Mouse (Mus musculus) stomach, embryonic 16.5 days (tissue): ENCODE results near the gene Sorl1. TPM values are rescaled to one million over a fixed set of nuclear protein-coding genes. Genes with fewer than 3 reads are reported as not detected.

Source experiments
- ATAC-seq: fragments of 200-750 bp; cut with Nextera tagmentation; 2 replicates; pipeline ENCODE4 v1.8.0; 2017; ENCODE audit warnings: moderate number of reproducible peaks, moderate TSS enrichment; ENCODE audit not compliant: insufficient read depth, low FRiP score
- H3K27ac ChIP-seq: fragments of 300-500 bp; sonication (generic); 2 replicates; pipeline ENCODE4 v1.5.1; 2014; ENCODE audit warnings: low read length
- H3K27me3 ChIP-seq: fragments of 300-500 bp; sonication (generic); 2 replicates; pipeline ENCODE4 v1.6.1; 2014; ENCODE audit warnings: low read length, control low read depth, mixed read lengths; ENCODE audit not compliant: control insufficient read depth, insufficient read depth
- H3K36me3 ChIP-seq: fragments of 300-500 bp; sonication (generic); 2 replicates; pipeline ENCODE4 v1.6.1; 2014; ENCODE audit warnings: low read length; ENCODE audit not compliant: control insufficient read depth, insufficient read depth
- H3K4me1 ChIP-seq: fragments of 300-500 bp; sonication (generic); 2 replicates; pipeline ENCODE4 v1.6.1; 2014; ENCODE audit warnings: low read length, control low read depth, mixed read lengths; ENCODE audit not compliant: control insufficient read depth, insufficient read depth
- H3K4me2 ChIP-seq: fragments of 300-500 bp; sonication (generic); 2 replicates; pipeline ENCODE4 v1.6.1; 2014; ENCODE audit warnings: low read depth, low read length, mixed read lengths
- H3K4me3 ChIP-seq: fragments of 300-500 bp; sonication (generic); replicated peaks from 2 replicates; pipeline ENCODE4 v1.5.1; 2014; ENCODE audit warnings: mild to moderate bottlenecking, low read length
- H3K9ac ChIP-seq: fragments of 300-500 bp; sonication (generic); 2 replicates; pipeline ENCODE4 v1.6.1; 2014; ENCODE audit warnings: low read length
- H3K9me3 ChIP-seq: fragments of 300-500 bp; sonication (generic); replicated peaks from 2 replicates; pipeline ENCODE4 v1.6.1; 2016; ENCODE audit warnings: low read length, control low read depth; ENCODE audit not compliant: control insufficient read depth
- WGBS: fragments of 180-500 bp; shearing (Covaris S2); extraction: QIAGEN DNeasy Blood & Tissue Kit; methylation state at CpG from one replicate; pipeline ENCODE4 v1.1.7; 2014; 5-methylcytosine and 5-hydroxymethylcytosine counted together
- polyA plus RNA-seq: library from polyadenylated mRNA; unstranded; fragments of >200 nt; fragmentation: Nextera tagmentation; extraction: Ambion mirVana; gene quantifications from 2 replicates; pipeline ENCODE4 v1.2.1, GENCODE M21; 2015

Sorl1 gene
- polyA plus RNA-seq, 1 experiment from 2014 or later = 12.9 TPM

GRCm38 (mm10) chr9:41938449-41938848 is 185.6 kb downstream of the Sorl1 start:
- Histone ChIP-seq H3K36me3 (no peaks in the 10 kb centered on the region), H3K27ac (peak overlapping the region; percentile 63), H3K9ac (no peak overlapping the region)

GRCm38 (mm10) chr9:41937967-41938348 is 186.1 kb downstream of the Sorl1 start:
- Histone ChIP-seq H3K4me1 (peaks cover 29% of the 10 kb centered on the region), H3K27me3 (no peaks in the 10 kb centered on the region), H3K9me3 (no peaks in the 10 kb centered on the region), H3K27ac (peak overlapping the region; percentile 63), H3K9ac (no peak overlapping the region), H3K4me2 (no peak overlapping the region), H3K36me3 (no peaks in the 10 kb centered on the region), H3K4me3 (no peak overlapping the region)
- ATAC-seq = no peak
- WGBS = 13% methylated on average over 3 of the region's 3 CpGs

More at GRCm38 (mm10) chr9:41938449-41938848, 185.6 kb downstream of the Sorl1 start:
- Histone ChIP-seq H3K4me1 (peaks cover 29% of the 10 kb centered on the region), H3K4me3 (no peak overlapping the region), H3K4me2 (no peak overlapping the region), H3K9me3 (no peaks in the 10 kb centered on the region), H3K27me3 (no peaks in the 10 kb centered on the region)
- 37% methylated on average over 8 of the region's 8 CpGs for WGBS
- ATAC-seq = no peak

GRCm38 (mm10) chr9:41937341-41937966 is 186.6 kb downstream of the Sorl1 start:
- H3K4me3 ChIP-seq = no peak overlapping the region
- WGBS = 53% methylated on average over 8 of the region's 8 CpGs
- no peak overlapping the region for H3K4me2 ChIP-seq
- H3K27ac ChIP-seq = peak overlapping the region; percentile 63
- H3K4me1 ChIP-seq = peaks cover 29% of the 10 kb centered on the region
- H3K9me3 ChIP-seq = no peaks in the 10 kb centered on the region
- H3K27me3 ChIP-seq = no peaks in the 10 kb centered on the region
- no peak overlapping the region for H3K9ac ChIP-seq
- ATAC-seq = no peak
- no peaks in the 10 kb centered on the region for H3K36me3 ChIP-seq

GRCm38 (mm10) chr9:41936598-41936997 is 187.5 kb downstream of the Sorl1 start:
- no peaks in the 10 kb centered on the region for H3K9me3 ChIP-seq
- H3K27ac ChIP-seq = no peak overlapping the region
- H3K36me3 ChIP-seq = no peaks in the 10 kb centered on the region
- no peak overlapping the region for H3K4me2 ChIP-seq
- WGBS = 21% methylated on average over 1 of the region's 1 CpGs
- H3K9ac ChIP-seq = no peak overlapping the region
- H3K27me3 ChIP-seq = no peaks in the 10 kb centered on the region
- H3K4me3 ChIP-seq = no peak overlapping the region
- no peak for ATAC-seq
- H3K4me1 ChIP-seq = peaks cover 29% of the 10 kb centered on the region

- H3K36me3 ChIP-seq = no peaks in the 10 kb centered on the region
- 2% methylated on average over 10 of the region's 10 CpGs for WGBS
- H3K4me2 ChIP-seq = peak overlapping the region; percentile 61
- peak overlapping the region; percentile 37 for H3K4me3 ChIP-seq
- H3K4me1 ChIP-seq = peaks cover 29% of the 10 kb centered on the region
- H3K9me3 ChIP-seq = no peaks in the 10 kb centered on the region
- H3K9ac ChIP-seq = peak overlapping the region; percentile 67
- peak overlapping the region; percentile 79 for H3K27ac ChIP-seq
- no peak; the same call in 1 of the 2 replicates for ATAC-seq
- H3K27me3 ChIP-seq = no peaks in the 10 kb centered on the region
Measured at GRCm38 (mm10) chr9:41935979-41936378, 188.1 kb downstream of the Sorl1 start.

- no peaks in the 10 kb centered on the region for H3K9me3 ChIP-seq
- 2% methylated on average over 21 of the region's 21 CpGs for WGBS
- peaks cover 29% of the 10 kb centered on the region for H3K4me1 ChIP-seq
- peak; percentile 83 for ATAC-seq
- peak overlapping the region; percentile 79 for H3K27ac ChIP-seq
- H3K27me3 ChIP-seq = no peaks in the 10 kb centered on the region
- peak overlapping the region; percentile 67 for H3K9ac ChIP-seq
- peak overlapping the region; percentile 61 for H3K4me2 ChIP-seq
- H3K36me3 ChIP-seq = no peaks in the 10 kb centered on the region
- H3K4me3 ChIP-seq = peak overlapping the region; percentile 37
Measured at GRCm38 (mm10) chr9:41935373-41935971, 188.6 kb downstream of the Sorl1 start.

GRCm38 (mm10) chr9:41934848-41935372 is 189.2 kb downstream of the Sorl1 start:
- Histone ChIP-seq H3K36me3 (no peaks in the 10 kb centered on the region), H3K27ac (peak overlapping the region; percentile 79), H3K9me3 (no peaks in the 10 kb centered on the region), H3K4me1 (peaks cover 29% of the 10 kb centered on the region), H3K27me3 (no peaks in the 10 kb centered on the region), H3K4me2 (peak overlapping the region; percentile 61), H3K4me3 (peak overlapping the region; percentile 37), H3K9ac (peak overlapping the region; percentile 67)
- WGBS = 23% methylated on average over 10 of the region's 10 CpGs
- no peak for ATAC-seq

- peaks cover 8% of the 10 kb centered on the region for H3K4me1 ChIP-seq
- no peaks in the 10 kb centered on the region for H3K27me3 ChIP-seq
- H3K9ac ChIP-seq = no peak overlapping the region
- no peak overlapping the region for H3K4me3 ChIP-seq
- H3K27ac ChIP-seq = no peak overlapping the region
- no peak overlapping the region for H3K4me2 ChIP-seq
- no peaks in the 10 kb centered on the region for H3K36me3 ChIP-seq
- no peaks in the 10 kb centered on the region for H3K9me3 ChIP-seq
- 55% methylated on average over 5 of the region's 5 CpGs for WGBS
- ATAC-seq = no peak
Measured at GRCm38 (mm10) chr9:41929986-41930385, 194.1 kb downstream of the Sorl1 start.

GRCm38 (mm10) chr9:41925721-41926120 is 198.4 kb downstream of the Sorl1 start:
- Histone ChIP-seq H3K4me1 (no peaks in the 10 kb centered on the region), H3K4me2 (no peak overlapping the region), H3K4me3 (no peak overlapping the region), H3K9ac (no peak overlapping the region), H3K27ac (no peak overlapping the region), H3K27me3 (no peaks in the 10 kb centered on the region), H3K9me3 (no peaks in the 10 kb centered on the region), H3K36me3 (no peaks in the 10 kb centered on the region)
- WGBS = 68% methylated on average over 4 of the region's 4 CpGs
- no peak for ATAC-seq
